Mouse (Mus musculus): Measurements from ENCODE around the gene Fas. TPM values are rescaled to one million over a fixed set of nuclear protein-coding genes. Genes with fewer than 3 reads are reported as not detected.

The Fas gene
- total RNA-seq, 1 experiment from 2014 or later = 64.6 TPM

DNA sequence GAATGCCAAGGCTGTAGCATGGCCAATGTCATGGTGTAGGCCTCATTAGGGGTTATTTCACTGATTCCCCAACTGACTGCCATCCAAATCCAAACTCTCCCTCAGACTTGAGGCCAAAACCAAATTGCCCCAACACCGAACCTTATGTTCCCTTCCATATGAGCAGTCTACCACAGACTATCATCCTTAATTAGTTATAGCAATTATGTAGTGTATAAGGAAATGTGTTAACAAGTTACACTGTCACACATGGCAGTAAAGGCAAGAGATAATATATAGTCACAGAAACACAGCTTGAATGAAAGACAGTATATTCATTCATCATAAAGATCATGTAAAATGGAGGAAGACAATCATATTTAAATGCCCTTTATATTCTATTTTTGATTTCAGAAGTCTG is 17.4 kb upstream of the Fas start:
- ATAC-seq (ENCODE audit: extremely low read depth, insufficient number of reproducible peaks, low FRiP score, poor library complexity, severe bottlenecking) = no peak

DNA sequence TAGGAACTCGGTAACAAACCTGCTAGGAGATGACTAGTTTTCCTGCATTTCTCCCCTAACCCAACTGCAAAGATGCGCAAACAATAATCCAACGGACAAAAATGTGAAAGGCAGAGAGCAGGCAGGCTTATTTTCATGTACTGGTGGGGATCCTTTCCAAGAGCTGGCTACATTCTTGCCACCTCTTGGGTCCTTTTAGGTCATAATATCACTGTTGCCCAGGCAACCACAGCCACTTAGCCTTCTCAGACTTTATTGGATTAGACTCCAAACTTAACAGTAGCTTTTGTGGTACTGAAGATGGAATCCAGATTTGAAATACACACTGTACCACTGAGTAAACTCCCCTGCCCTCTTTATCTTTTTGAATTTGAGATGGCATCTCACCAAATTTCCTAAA is 12.4 kb upstream of the Fas start:
- no peak for ATAC-seq (ENCODE audit: extremely low read depth, insufficient number of reproducible peaks, low FRiP score, poor library complexity, severe bottlenecking)

DNA sequence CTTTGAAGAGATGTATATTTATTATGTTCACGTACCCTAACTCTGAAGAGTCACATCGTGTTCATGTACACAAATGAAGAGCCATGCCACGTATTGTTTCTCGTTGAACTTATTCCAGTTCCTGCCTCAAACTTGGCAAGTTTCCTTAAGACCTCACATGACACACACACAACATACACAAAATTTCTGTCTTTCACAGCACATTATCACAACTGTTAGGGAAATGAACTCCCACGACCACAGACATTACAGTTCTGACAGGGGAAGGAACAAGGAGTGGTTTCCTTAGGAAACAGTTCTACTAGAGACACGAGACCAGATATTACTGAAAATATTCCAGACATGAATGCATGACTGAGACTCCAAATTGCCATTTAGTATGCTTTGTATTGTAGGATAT is 6.9 kb upstream of the Fas start:
- ATAC-seq (ENCODE audit: extremely low read depth, insufficient number of reproducible peaks, low FRiP score, poor library complexity, severe bottlenecking) = no peak

DNA sequence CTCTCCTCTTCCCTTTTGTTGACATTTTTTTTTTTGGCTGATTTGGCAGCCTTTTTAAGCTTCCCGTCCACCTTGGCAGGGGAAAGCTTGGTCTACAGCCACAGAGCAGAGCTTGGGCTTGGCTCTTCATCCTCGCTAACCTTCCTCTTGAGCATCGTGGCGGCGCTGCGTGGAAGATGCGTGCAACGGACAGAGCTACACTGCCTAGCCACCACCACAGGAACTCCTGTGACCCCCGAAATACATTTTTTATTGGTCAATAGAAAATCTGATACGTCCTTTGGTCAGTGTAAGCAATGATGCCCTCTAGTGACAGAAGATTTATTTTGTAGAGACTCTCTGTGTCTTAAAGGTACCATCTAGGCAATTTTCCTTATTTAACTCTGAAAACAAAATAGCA is 6.1 kb upstream of the Fas start:
- ATAC-seq (ENCODE audit: extremely low read depth, insufficient number of reproducible peaks, low FRiP score, poor library complexity, severe bottlenecking) = no peak

DNA sequence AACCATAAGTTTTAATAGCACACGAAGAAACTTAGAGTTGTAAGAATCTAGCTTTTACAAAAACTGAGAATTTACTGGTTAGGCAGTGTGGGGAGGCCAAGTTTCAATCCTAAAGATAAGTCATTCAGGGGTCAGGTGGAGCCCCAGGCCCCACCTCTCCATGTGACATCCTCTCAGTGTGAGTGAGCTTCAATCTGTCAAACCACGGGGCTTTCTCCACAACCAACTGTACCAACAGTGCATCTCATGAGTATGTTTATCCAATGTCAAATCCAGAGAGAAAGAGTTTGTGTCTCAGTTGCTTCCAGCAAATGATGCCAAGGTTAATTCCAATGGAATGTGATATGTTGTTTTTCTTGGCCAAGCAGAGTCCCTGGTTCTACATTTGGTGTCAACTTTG is 5.6 kb upstream of the Fas start:
- ATAC-seq (ENCODE audit: extremely low read depth, insufficient number of reproducible peaks, low FRiP score, poor library complexity, severe bottlenecking) = no peak

DNA sequence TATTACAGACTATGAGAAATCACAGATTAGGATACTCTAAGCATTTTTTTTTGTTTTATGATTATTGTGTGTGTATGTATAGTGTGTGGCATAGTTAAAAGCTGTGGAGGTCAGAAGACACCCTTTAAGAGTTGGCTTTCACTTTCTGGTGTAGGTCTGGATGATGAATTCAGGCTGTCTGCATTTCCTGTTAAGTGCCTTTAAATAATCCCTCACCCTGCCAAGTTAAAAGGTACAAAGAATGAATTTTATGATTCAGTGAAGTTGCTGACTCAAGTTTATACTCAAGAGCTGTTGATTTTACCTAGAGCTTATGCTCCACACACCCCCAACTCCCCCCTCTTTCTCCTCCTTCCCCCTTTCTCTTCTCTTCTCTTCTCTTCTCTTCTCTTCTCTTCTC is 3.2 kb upstream of the Fas start:
- ATAC-seq (ENCODE audit: extremely low read depth, insufficient number of reproducible peaks, low FRiP score, poor library complexity, severe bottlenecking) = no peak

DNA sequence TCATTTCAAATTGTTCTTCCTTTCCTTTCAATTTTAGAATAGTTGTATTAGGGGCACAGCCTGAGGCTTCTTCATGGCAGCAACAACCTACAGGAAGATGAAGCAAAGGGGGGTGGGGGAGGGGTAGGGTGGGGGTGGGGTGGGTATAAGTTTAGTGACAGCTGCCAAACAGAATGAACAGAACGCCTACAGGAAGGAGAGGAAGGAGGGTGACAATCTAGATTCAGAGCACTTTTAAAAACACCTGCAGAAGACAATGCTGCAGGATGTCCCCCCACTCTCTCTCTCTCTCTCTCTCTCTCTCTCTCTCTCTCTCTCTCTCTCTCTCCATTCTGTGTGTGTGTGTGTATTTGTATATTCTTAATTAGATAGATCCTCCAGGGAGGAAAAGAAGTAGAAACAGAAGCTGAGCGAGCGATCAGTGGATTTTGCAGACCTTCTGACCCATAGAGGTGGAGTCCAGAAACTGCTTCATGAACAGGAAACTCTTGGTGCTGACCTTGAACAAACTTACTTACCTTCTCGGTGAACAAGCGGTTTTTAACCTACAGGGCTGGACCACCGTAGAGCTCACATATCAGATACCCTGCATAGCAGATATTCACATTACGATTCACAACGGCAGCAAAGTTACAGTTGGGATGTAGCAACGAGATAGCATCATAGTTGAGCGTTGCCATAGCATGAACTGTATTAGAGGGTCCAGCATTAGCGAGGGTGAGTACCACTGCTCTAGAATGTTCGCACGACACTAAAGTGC is 2.6 kb upstream of the Fas start:
- no peak for ATAC-seq (ENCODE audit: extremely low read depth, insufficient number of reproducible peaks, low FRiP score, poor library complexity, severe bottlenecking)

DNA sequence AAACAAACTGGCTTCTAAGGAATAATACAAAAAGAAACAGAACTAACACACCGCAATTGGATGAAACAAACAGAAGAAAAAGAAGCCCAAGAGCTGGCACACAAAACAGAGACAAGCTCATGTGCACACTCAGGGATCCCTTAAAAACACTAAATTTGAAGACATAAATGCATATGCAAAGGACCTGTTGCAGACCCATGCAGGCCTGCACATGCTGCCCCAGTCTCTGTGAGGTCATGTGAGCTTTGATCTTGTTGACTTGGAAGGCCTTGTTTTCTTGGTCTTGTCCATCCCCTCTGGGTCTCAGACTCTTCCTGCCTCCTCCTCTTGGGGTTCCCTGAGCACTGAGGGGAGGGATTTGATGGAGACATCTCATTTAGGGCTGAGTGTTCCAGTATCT is 1.8 kb upstream of the Fas start:
- no peak for ATAC-seq (ENCODE audit: extremely low read depth, insufficient number of reproducible peaks, low FRiP score, poor library complexity, severe bottlenecking)

DNA sequence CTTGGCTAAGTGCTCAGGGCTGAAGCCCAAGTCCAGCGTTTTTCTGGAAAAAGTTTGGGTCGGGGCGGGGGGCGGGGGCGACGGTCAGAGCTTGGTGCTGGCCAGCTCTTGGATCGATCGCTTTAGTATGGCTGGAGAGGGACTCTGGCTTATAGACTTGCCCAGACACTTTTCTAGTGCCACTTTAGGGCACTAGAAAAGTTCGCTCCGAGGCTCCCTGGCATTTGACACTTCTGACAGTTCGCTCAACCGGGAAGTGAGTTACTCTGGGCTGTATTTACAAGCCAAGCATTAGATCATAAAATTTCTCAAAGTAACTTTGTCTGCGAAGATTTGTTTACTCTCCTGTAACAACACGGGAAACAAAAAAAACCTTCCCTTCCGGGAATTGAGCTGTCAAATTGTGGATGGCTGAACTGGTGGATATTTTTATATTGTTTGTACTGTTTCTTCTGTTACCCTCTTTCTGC is 441 bp downstream of the Fas start:
- no peak for ATAC-seq (ENCODE audit: extremely low read depth, insufficient number of reproducible peaks, low FRiP score, poor library complexity, severe bottlenecking)

DNA sequence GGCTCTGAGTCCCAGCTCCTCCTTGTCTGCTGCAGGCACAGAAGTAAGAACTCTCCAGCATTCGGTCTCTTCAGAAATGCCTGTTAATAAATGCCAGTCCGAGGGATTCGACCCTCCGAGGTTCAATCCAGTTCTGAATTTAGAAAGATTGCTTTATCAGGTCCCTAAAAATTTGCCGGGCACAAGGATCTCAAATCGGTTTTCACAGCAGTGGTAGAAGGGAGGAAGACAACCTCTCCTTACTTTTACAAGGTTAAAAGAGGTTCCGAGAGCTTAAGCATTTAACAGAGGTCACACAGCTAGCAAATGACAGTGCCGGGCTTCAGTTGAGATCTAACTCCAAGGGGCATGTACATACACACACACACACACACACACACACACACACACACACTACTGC is 913 bp downstream of the Fas start:
- no peak for ATAC-seq (ENCODE audit: extremely low read depth, insufficient number of reproducible peaks, low FRiP score, poor library complexity, severe bottlenecking)

DNA sequence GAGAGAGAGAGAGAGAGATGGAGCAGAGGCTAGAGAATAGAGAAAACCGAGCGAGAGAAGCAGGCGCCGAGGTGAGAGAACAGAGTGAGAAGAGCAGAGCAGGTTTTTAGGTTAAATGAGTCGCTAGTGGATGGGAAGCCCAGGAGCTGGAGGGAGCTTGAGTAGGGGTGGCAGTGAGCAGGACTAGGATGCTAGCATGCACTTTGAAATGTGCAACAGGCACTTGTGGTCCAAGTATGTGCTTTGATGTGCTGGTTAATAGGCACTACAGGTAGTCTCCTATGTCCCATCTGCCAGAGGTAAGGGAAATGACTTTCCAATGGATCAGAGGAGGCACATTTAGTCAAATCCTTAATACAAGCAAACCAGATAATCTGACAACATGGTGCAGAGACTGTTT is 1.5 kb downstream of the Fas start:
- ATAC-seq (ENCODE audit: extremely low read depth, insufficient number of reproducible peaks, low FRiP score, poor library complexity, severe bottlenecking) = no peak

DNA sequence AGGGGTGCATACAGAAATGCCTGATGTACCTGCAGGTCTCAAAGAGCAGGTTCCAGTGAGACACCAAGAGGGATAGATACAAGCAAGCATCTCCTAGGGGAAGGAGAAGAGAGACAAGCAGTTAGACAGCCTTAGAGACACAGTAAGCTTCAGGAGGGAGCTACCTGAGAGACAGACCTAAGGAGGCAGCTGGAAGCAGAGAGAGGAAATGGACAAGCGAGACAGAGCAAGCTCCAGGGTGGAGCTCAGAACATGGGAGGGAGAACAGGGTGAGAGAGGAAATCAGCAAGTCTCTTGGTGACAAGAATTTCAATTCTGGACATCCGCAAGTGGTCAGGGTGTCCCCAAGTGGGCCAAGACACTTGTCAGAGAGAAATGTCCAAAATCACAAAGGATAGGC is 2.2 kb downstream of the Fas start:
- no peak for ATAC-seq (ENCODE audit: extremely low read depth, insufficient number of reproducible peaks, low FRiP score, poor library complexity, severe bottlenecking)

DNA sequence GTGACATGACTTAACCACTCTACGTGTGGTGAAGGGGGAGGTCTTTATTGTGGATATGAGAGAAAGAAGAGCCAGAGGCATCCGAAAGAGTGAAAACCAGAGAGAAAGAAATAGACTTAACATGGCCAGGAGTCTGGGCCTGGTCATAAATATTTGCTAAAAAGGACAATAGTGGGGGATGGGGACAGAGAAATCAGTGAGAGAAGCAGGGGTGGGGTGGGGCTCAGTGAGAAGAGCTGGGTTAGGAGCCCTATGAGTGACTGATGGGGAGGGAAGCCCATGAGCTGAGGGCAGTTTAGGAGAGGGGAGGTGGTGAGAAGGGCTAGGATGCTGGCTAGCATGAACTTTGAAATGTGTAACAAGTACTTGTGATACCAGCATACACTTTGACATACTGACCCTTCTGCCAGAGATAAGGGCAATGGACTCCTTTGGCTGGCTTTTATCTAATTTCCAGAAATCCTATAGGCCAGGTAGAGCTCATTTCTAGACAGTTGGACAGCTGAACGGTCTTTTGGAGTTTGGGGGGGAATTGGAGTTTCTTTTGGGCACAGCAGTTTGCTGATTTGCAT is 3.0 kb downstream of the Fas start:
- no peak for ATAC-seq (ENCODE audit: extremely low read depth, insufficient number of reproducible peaks, low FRiP score, poor library complexity, severe bottlenecking)

DNA sequence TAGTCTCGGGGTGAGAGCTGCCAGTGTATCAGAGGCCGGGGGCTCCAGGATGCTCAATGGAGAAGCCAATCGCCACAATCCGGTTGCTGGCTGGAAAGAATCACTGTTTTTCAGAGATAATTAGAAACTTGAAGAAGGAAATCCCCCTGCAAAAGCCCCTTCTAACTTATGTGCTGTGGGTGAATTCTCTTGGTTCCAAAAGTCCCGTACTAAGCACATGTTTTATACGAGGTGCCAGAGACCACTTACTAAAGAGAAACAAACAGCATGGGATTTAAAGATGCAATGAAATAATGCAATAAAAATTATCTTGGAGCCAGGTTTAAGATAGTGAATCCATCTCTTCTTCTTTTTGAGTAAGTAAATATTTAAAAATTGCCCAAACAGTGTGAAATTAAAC is 5.0 kb downstream of the Fas start:
- no peak for ATAC-seq (ENCODE audit: extremely low read depth, insufficient number of reproducible peaks, low FRiP score, poor library complexity, severe bottlenecking)

DNA sequence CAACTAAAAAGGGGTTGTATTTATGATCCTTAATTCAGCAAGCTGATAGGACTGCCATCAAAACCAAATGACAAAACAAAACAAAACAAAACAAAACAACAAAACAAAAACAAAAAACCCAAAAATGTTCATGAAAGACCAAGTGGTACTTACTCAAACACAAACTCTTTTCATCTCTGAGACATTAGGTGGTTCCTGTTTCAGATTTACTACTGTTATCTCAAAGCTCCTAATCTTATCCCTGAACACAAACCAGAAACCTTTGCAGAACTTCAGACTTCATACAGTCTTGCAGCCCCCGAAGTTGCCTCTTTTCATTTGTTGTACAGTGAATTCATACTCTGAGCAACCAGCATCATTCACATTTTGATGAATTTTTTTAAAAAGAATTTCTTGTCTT is 8.1 kb downstream of the Fas start:
- ATAC-seq (ENCODE audit: extremely low read depth, insufficient number of reproducible peaks, low FRiP score, poor library complexity, severe bottlenecking) = no peak

DNA sequence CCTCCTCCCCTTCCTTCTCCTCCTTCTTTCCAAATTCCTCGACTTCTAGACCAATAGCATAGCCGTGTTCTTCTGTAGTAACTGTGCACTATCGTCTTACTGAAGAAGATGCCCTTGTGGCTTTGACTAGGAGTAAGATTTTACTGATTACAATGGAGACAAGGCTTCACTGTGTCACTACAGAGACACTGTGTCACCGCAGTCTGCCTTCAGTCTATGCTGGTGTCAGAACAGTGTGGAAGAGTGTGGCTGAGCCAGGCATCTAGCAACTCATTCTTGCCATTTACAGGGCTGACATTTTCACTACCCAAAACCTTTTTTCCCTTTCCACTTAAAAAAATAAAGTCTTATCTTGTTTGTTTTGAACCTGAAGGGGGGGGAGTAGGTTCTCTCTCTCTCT is 8.8 kb downstream of the Fas start:
- no peak for ATAC-seq (ENCODE audit: extremely low read depth, insufficient number of reproducible peaks, low FRiP score, poor library complexity, severe bottlenecking)

DNA sequence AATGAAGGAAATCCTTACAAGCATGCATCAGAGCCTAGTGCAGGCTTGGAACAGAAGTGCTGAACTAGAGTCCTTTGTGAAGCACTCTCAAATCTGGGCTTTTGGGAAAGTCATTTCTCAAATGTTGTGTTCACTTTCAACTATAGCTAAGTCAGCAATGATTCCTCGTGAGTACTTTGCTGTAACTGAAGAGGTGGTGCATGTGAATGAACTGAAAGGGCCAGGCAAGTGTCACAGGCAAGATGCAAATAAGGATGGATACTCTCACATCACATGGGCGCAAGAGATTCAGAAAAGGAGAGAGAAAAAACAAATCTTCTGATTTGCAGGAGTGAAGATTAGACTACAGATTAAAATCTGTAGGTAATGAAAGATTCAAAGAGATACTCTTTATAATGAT is 10.0 kb downstream of the Fas start:
- no peak for ATAC-seq (ENCODE audit: extremely low read depth, insufficient number of reproducible peaks, low FRiP score, poor library complexity, severe bottlenecking)

DNA sequence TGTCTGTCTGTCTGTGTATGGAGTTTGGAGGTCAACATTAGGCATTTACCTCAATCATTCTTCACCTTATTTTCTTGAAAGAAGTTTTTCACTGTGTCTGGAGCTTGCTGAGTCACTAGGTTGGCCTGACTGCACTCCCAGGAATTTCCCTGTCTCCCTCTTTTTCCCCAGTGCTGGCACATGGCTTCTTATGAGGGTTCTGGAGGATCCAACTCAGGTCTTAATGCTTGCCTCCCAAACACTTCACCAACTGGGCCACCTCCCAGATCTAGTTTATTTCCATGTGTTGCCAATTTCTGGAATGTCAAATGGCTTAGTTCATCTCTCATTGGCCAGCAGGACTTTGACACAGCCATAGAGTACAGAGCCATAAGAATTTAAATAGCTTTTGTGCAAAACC is 14.5 kb downstream of the Fas start:
- ATAC-seq (ENCODE audit: extremely low read depth, insufficient number of reproducible peaks, low FRiP score, poor library complexity, severe bottlenecking) = no peak

DNA sequence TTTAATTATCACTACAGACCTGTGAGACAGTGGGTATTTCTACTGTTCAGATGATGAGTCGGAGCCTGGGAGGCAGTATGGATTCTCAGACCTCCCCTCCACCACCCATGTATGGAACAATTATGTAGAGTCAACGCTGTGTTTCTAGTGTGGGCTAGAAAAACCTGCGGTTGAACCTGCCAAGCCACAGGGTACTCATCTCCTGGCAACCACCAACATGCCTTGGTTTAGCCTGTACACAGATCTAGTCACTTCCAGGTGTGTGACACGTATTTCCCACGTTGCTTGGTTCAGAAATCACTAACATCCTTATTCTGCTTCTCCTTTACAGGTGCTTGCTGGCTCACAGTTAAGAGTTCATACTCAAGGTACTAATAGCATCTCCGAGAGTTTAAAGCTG is 16.3 kb downstream of the Fas start:
- ATAC-seq (ENCODE audit: extremely low read depth, insufficient number of reproducible peaks, low FRiP score, poor library complexity, severe bottlenecking) = no peak

DNA sequence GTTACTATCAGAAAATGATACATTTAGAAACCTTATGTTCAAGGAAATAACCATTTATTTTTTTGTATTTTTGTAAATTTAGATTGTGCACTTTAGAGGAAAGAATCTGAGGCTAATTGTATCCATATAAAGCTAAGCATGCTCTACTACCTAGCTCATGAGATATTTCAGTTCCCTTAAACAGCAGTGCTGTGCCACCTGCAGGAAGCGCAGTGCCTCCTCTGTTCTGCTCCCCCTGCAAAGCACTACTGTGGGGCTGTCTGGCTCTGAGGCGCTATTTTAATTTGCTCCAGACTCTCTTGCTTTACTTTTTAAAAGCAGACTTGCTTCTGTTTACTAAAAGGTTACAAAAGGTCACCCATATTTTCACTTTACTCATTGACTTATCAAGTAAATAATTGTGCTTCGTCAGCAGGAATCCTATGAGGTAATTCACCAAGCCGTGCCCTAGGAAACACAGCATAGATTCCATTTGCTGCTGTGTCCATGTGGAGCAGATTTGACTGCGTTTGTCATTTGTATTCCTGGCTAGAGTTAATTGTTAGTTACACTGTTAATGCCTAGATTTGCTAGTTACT is 21.8 kb downstream of the Fas start:
- no peak for ATAC-seq (ENCODE audit: extremely low read depth, insufficient number of reproducible peaks, low FRiP score, poor library complexity, severe bottlenecking)

DNA sequence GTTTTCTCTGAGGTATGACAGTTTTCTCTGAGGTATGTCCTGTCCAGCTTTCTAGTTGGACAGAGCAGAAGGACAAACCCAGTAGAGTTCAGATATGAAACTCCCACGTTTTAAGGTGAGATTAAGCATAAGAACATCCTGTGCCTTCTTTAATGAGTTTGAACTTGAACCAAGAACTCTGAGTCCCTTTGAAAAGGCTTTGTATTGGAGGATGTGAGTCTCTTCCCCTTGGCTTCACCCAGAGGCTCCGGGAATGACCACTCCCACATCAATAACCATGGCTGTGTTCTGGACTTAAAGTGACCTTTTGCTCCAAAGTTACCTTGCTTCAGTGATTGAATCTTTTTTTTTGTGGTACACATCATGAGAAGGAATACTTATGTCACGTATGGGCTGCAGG is 37.6 kb downstream of the Fas start:
- no peak for ATAC-seq (ENCODE audit: extremely low read depth, insufficient number of reproducible peaks, low FRiP score, poor library complexity, severe bottlenecking)
